Mouse (Mus musculus) ES-E14 (cell line): ENCODE data around the gene Tenm3.

Experiments used
- CHD2 ChIP-seq: IDR thresholded peaks from 2 replicates; pipeline ENCODE4 v1.6.1; 2014; ENCODE audit warnings: mild to moderate bottlenecking, low read depth, low read length, inconsistent platforms
- HCFC1 ChIP-seq: IDR thresholded peaks from 2 replicates; pipeline ENCODE4 v1.6.1; 2012; ENCODE audit warnings: low read length, inconsistent platforms, borderline replicate concordance; ENCODE audit not compliant: insufficient read depth
- MAFK ChIP-seq: IDR thresholded peaks from 2 replicates; pipeline ENCODE4 v1.6.1; 2014; ENCODE audit warnings: mild to moderate bottlenecking, low read depth, low read length, inconsistent platforms; ENCODE audit not compliant: insufficient read depth
- ZC3H11A ChIP-seq: IDR thresholded peaks from 2 replicates; pipeline ENCODE4 v1.6.1; 2012; ENCODE audit warnings: low read depth, mild to moderate bottlenecking, inconsistent platforms, low read length, borderline replicate concordance
- ZNF384 ChIP-seq: IDR thresholded peaks from 2 replicates; pipeline ENCODE4 v1.6.1; 2012; ENCODE audit warnings: low read depth, low read length, inconsistent platforms

DNA sequence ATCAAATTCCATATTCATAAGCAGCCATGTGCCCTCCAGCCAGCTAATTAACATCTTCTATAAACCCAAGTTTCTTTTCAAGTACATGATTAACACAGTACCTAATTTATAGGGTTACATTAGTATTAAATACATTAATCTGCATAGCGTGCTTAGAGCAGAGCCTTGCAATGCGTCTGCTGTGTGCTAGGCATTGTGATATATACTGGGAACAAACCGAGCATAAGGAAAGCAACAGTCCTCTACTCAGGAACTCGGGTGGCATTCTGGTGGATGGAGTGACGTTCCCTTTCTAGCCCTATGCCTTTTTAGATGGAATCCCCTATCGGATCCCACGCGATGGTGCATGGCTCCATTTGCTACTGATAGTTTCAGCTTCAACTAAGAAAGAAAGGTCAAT, 321.7 kb downstream of the Tenm3 start:
- TF ChIP-seq CHD2 (no peak), ZC3H11A (no peak), ZNF384 (no peak), HCFC1 (no peak), MAFK (no peak)
